Mouse (Mus musculus) erythroblast, embryonic 14.5 days (primary cell): Measurements from ENCODE around the gene Kars. TPM values are rescaled to one million over a fixed set of nuclear protein-coding genes. Genes with fewer than 3 reads are reported as not detected.

Source experiments
- H3K27me3 ChIP-seq: 2 replicates; pipeline ENCODE4 v1.6.1; 2012; ENCODE audit warnings: inconsistent platforms; ENCODE audit not compliant: control insufficient read depth
- H3K36me3 ChIP-seq: 2 replicates; pipeline ENCODE4 v1.6.1; 2012; ENCODE audit warnings: mild to moderate bottlenecking, inconsistent platforms; ENCODE audit not compliant: control insufficient read depth
- H3K4me1 ChIP-seq: 2 replicates; pipeline ENCODE4 v1.6.1; 2012; ENCODE audit warnings: inconsistent platforms; ENCODE audit not compliant: control insufficient read depth
- H3K4me3 ChIP-seq: replicated peaks from 2 replicates; pipeline ENCODE3; 2012; ENCODE audit warnings: moderate library complexity, mild to moderate bottlenecking, inconsistent platforms
- H3K9me3 ChIP-seq: 2 replicates; pipeline ENCODE4 v1.6.1; 2012; ENCODE audit warnings: low read length, inconsistent platforms, mixed read lengths; ENCODE audit not compliant: control insufficient read depth
- GATA1 ChIP-seq: IDR thresholded peaks from 2 replicates; pipeline ENCODE4 v1.6.1; 2012; ENCODE audit warnings: low read length, inconsistent platforms, mixed read lengths
- TAL1 ChIP-seq: IDR thresholded peaks from 3 replicates; pipeline ENCODE4 v1.6.1; 2012; ENCODE audit warnings: low read length, inconsistent platforms, mixed read lengths
- polyA plus RNA-seq: library from polyadenylated mRNA; stranded (reverse); fragments of >175 nt; gene quantifications from 2 replicates; pipeline ENCODE4 v1.2.3, GENCODE M21; 2012

Gene Kars
- polyA plus RNA-seq, 1 experiment = 5.8 TPM

DNA sequence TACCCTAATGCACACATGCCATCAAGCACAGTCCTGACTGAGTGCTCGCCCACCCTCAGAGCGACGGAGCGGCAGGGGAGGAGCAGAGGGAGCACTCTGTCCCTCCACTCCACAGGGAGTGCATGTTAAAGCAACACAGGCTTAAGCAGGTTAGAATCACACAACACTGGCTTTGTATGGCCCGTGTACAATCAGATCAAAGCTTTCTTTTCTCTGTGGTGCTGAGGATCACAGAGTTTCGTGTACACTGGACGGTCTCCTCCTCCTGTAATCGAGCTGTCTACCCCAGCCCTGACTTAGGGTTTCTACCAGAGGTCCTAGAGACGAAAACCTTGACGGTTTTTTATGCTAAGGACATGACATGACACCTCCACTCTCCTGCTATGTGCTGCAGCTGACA is 42.6 kb downstream of the Kars start:
- peaks cover 4% of the 10 kb centered on the region for H3K9me3 ChIP-seq
- TF ChIP-seq GATA1 = no peak
- no peak for TF ChIP-seq TAL1
- no peak overlapping the region for H3K4me3 ChIP-seq
- H3K36me3 ChIP-seq = peaks cover 29% of the 10 kb centered on the region
- peaks cover 5% of the 10 kb centered on the region for H3K4me1 ChIP-seq
- H3K27me3 ChIP-seq = no peaks in the 10 kb centered on the region

DNA sequence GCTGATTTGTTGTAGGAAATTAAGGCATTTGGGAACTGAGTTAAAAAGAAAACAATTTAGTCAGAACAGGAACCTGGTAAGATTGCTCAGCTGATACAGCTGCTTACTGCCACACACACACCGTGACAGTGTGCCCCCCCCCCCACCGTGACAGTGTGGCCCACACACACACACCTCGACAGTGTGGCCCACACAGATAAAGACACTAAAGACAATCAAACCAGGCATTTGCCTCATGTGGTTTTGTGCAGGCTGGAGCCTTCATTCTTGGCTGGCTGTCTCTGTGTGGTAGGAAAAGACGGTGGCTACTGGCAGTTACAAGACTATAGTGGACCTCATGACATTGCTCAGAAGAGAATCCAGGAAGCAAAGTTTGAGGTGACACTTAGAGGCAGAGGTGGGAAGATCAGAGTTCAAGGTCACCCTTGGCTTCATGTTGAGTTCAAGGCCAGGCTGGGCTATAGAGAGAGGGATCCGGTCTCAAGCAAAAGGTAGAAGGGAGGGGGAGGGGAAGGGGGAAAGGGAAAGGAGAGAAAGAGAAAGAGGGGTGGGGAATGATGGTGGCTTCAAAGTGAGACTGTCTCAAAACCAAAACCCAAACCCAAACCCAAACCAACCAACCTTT is 43.8 kb downstream of the Kars start:
- H3K4me1 ChIP-seq = peaks cover 5% of the 10 kb centered on the region
- H3K9me3 ChIP-seq = no peaks in the 10 kb centered on the region
- peaks cover 24% of the 10 kb centered on the region for H3K36me3 ChIP-seq
- no peaks in the 10 kb centered on the region for H3K27me3 ChIP-seq
- no peak overlapping the region for H3K4me3 ChIP-seq
- TF ChIP-seq GATA1 (no peak), TAL1 (no peak)

GRCm38 (mm10) chr8:111964849-111965561 is 46.1 kb downstream of the Kars start:
- H3K9me3 ChIP-seq = no peaks in the 10 kb centered on the region
- H3K4me3 ChIP-seq = no peak overlapping the region
- peaks cover 5% of the 10 kb centered on the region for H3K4me1 ChIP-seq
- TF ChIP-seq TAL1 = no peak
- no peak for TF ChIP-seq GATA1
- H3K36me3 ChIP-seq = peaks cover 18% of the 10 kb centered on the region
- no peaks in the 10 kb centered on the region for H3K27me3 ChIP-seq

GRCm38 (mm10) chr8:111964351-111964750 is 46.8 kb downstream of the Kars start:
- H3K4me1 ChIP-seq = peaks cover 5% of the 10 kb centered on the region
- TF ChIP-seq TAL1 (no peak), GATA1 (no peak)

GRCm38 (mm10) chr8:111963546-111963945 is 47.6 kb downstream of the Kars start:
- Histone ChIP-seq H3K4me1 (peaks cover 5% of the 10 kb centered on the region), H3K36me3 (peaks cover 24% of the 10 kb centered on the region)

More at GRCm38 (mm10) chr8:111964351-111964750, 46.8 kb downstream of the Kars start:
- H3K4me3 ChIP-seq = no peak overlapping the region
- H3K36me3 ChIP-seq = peaks cover 24% of the 10 kb centered on the region
- no peaks in the 10 kb centered on the region for H3K27me3 ChIP-seq
- no peaks in the 10 kb centered on the region for H3K9me3 ChIP-seq

DNA sequence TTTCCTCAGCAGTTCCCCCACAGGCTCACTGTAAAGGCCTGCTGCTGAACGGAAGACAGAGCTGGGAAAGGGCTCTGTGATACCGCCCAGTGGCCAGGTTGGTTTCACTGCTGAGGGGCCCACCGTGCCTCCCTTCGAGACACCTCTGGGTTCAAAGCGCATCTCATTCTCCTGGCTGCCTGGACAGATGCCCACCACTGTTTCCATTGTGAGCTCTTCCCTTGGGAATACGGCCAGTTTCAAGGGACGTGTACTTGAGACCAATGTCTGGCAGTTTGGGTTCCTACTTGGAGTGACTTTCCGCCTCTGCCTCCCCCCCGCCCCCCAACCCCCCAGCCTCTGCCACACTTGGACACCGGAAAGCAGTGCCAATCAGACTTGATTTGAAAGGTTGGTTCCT is 48.0 kb downstream of the Kars start:
- TF ChIP-seq TAL1 (no peak), GATA1 (no peak)
- no peak overlapping the region for H3K4me3 ChIP-seq
- H3K27me3 ChIP-seq = no peaks in the 10 kb centered on the region
- peaks cover 5% of the 10 kb centered on the region for H3K4me1 ChIP-seq
- H3K9me3 ChIP-seq = no peaks in the 10 kb centered on the region
- H3K36me3 ChIP-seq = peaks cover 23% of the 10 kb centered on the region

More at GRCm38 (mm10) chr8:111963546-111963945, 47.6 kb downstream of the Kars start:
- no peak overlapping the region for H3K4me3 ChIP-seq
- H3K9me3 ChIP-seq = no peaks in the 10 kb centered on the region
- H3K27me3 ChIP-seq = no peaks in the 10 kb centered on the region
- TF ChIP-seq GATA1 = no peak
- TF ChIP-seq TAL1 = no peak

DNA sequence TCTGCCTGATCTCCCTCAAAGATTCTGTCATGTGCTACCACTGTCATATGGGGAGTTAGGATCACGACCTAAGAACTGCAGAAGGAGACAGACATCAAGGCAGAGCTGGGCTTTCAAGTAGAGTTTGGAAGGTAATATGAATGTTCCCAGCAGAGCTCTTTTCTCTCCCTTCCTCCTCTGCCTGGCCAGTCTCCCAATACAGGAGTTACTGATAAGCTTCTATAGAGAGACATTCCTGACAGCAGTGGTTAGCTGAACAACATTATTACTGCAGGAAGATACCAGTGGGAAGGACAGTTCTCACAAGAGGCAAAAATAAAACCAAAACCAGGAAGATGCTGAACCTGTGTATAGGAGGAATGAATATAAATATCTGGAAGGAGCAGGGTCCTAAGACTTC is 48.5 kb downstream of the Kars start:
- H3K36me3 ChIP-seq = peaks cover 23% of the 10 kb centered on the region
- no peak overlapping the region for H3K4me3 ChIP-seq

GRCm38 (mm10) chr8:111961330-111961729 is 49.8 kb downstream of the Kars start:
- H3K4me3 ChIP-seq = no peak overlapping the region
- H3K36me3 ChIP-seq = peaks cover 35% of the 10 kb centered on the region
- H3K27me3 ChIP-seq = no peaks in the 10 kb centered on the region
- no peaks in the 10 kb centered on the region for H3K9me3 ChIP-seq
- no peaks in the 10 kb centered on the region for H3K4me1 ChIP-seq
- TF ChIP-seq GATA1 = no peak
- TF ChIP-seq TAL1 = no peak

More for the DNA sequence above, 48.5 kb downstream of the Kars start:
- no peak for TF ChIP-seq TAL1
- no peak for TF ChIP-seq GATA1
- Histone ChIP-seq H3K4me1 (peaks cover 5% of the 10 kb centered on the region), H3K27me3 (no peaks in the 10 kb centered on the region), H3K9me3 (no peaks in the 10 kb centered on the region)

GRCm38 (mm10) chr8:111960591-111961321 is 50.4 kb downstream of the Kars start:
- Histone ChIP-seq H3K27me3 (no peaks in the 10 kb centered on the region), H3K4me1 (no peaks in the 10 kb centered on the region), H3K9me3 (no peaks in the 10 kb centered on the region), H3K36me3 (peaks cover 41% of the 10 kb centered on the region), H3K4me3 (no peak overlapping the region)
- TF ChIP-seq TAL1 = no peak
- no peak for TF ChIP-seq GATA1
